Mouse (Mus musculus) neutrophil, adult 59 days (primary cell): Measurements from ENCODE around the gene Araf. TPM values are rescaled to one million over a fixed set of nuclear protein-coding genes. Genes with fewer than 3 reads are reported as not detected.

Experiments
- total RNA-seq, 2 experiments: library from RNA; stranded (reverse); gene quantifications; 1 replicate in 1 of 2; 2 replicates in 1 of 2; pipeline ENCODE4 v1.2.4; 2023

The Araf gene
- 10 to 100 TPM; 51.7 to 59.3 TPM for total RNA-seq

GRCm38 (mm10) chrX:20797681-20798080 lies at the start of gene Araf:
Araf (plus strand) TSS chrX:20797814.

DNA sequence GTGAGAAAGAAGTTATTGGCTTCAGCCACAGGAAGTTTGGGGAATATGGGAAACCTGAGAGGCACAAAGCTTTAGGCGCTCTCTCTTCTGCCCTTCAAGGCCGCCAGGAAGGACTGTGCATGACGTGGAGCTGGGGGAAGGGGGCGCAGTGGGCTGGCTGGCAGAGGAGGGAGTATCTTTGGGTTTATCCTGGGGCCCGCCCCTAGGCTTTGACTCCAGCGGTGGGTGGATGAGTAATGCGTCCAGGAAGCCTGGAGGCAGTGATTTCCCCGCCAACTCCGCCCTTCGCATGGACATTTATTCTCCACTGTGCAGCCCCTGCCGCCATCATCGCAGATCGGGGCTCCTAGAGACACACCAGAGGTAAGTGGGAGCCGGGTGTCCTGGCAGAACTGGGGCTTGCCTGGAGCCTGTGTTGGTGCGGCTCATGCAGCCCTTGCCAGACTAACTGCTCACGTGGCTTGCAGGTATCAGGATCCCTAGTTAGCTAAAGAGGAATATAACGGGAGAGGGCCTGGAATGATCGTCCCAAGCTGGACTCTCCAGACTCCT lies 72.4 kb downstream of the Araf start, which contains the start of gene Timp1:
Gene Timp1 (plus strand): TSS at position 205 of the 552 bp plus-strand sequence.

Other genes starting within 250 kb of the Araf start
- gene Rgn, start 248.0 kb upstream of the Araf start, total RNA-seq: not detected
- 10 to 100 TPM; 29.9 to 32.5 TPM for gene Rbm10, start 180.3 kb upstream of the Araf start, total RNA-seq
- 100 to 1,000 TPM; 102 to 103 TPM for gene Ndufb11, start 180.2 kb upstream of the Araf start, total RNA-seq
- 100 to 1,000 TPM; 190 to 192 TPM for gene Uba1, start 139.5 kb upstream of the Araf start, total RNA-seq
- 10 to 100 TPM; 39.5 to 42.3 TPM for gene Cdk16, start 109.9 kb upstream of the Araf start, total RNA-seq
- gene Usp11, start 93.9 kb upstream of the Araf start, total RNA-seq: 1 to 10 TPM; 4.8 to 5.3 TPM
- gene Timp1, start 72.4 kb downstream of the Araf start, total RNA-seq: under 1 TPM in 1 of 2 experiments, not detected in 1; 0.64 TPM
- gene Syn1, start 123.2 kb downstream of the Araf start, total RNA-seq: 1 to 10 TPM; 1.4 to 1.8 TPM
- 100 to 1,000 TPM; 228 to 255 TPM for gene Cfp, start 133.7 kb downstream of the Araf start, total RNA-seq
- gene Elk1, start 152.8 kb downstream of the Araf start, total RNA-seq: 10 to 100 TPM; 11.3 to 13.0 TPM
- gene Uxt, start 164.2 kb downstream of the Araf start, total RNA-seq: 10 to 100 TPM; 20.3 to 25.0 TPM